Mouse (Mus musculus): ENCODE results near the gene Lad1.

Lad1 gene

DNA sequence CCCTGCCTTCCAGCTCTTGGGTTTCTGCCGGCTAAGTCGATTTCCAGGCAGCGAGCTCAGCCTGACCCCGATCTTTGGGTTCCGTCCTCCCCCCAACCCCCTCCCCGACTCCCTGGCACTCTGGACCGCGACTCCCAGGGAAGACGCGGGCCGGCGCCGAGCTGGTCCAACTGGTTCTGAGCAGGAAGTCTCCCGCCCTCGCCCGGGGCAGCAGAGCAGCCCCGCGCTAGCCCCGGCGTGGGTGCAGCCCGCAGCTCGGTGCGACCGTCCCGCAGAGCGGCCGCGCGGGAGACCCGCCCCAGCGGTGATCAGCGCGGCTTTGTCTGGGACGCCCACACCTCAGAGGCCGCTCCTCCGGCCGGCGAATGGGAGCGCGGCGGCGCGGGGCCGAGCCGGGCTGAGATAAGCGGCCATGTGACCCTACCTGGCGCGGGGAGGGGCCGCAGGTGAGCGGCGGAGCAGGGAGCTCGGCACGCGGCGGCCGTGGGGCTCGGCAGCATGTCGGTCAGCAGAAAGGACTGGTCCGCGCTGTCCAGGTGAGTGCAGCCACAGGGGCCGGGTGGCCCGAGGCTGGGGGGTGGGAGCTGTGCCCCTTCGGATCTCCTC, at the start of gene Lad1:
Gene Lad1 (plus strand): TSS at position 118 of the 606 bp plus-strand sequence.
- peak; percentile 38 for DNase-seq (ENCODE audit: low spot score)

DNA sequence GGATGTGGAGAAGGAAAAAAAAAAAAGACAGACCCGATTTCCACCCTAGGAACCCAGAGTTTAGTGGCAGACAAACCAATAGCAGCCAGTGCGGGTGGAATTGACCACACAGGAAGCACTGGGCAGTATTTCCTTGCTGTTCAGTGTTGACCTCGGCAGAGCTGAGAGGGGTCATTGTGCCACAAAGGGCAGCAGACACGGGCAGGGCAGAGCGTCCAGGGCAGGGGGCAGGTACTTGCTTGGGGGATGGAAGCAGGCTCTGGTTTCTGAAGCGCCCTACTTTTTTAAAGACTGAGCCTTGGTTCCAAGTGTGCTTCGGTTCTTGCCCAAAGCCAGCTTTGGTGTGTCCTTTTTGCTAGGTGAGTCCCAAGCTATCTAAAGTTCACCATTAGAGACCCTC, 48.2 kb upstream of the Lad1 start:
- DNase-seq (ENCODE audit: low spot score), result no peak

DNA sequence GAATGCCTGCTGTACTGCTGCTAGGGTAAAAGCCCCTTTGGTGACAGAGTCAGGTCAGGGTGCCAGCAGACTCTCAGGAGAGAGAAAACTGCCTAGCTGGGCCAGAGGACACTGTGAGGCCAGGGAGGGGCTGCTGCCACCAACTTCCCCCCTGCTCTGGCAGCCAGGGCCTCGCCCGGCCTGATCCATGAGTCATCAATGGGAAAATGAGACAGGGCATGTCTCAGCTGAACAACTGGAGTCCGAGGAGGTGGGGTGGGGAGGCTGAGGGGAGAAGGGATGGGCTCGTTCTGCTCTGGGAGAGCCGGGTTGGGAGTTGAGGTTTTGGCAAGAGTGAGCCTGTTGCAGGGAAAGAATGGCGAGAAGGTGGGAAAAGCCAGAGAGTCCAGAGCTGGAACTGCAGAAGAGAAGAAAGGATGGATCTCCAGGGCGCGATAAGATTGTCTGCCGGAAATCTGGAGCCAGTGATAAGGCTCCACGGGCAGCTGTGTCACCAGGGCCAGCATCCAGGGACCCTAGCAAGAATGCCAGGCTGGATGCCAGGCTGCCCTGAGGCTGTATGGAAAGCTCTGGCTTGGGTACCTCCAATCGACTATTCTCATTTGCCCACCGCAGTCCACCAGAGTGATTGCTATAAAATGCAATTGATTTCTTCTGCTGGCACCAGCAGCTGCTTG, 47.4 kb upstream of the Lad1 start:
- no peak for DNase-seq (ENCODE audit: low spot score)

DNA sequence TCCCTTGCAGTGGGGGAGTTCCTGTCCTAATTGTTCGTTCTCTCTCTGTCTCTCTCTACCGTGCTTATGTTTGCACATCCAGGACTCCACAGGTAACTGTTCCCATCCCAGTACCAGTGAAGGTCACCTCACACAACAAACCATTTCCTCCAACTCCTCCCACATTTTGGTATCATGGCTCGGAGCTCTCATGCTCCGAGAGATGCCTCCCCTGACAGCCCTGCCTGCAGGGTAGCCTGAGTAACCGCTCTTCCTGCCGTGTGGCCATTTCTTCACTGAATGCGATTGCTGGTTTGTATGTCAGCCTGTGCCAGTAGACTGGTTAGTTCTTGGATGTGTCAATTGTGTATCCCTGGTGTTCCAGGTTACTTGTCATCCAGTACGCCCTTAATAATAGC, 46.8 kb upstream of the Lad1 start:
- DNase-seq (ENCODE audit: low spot score), result no peak

DNA sequence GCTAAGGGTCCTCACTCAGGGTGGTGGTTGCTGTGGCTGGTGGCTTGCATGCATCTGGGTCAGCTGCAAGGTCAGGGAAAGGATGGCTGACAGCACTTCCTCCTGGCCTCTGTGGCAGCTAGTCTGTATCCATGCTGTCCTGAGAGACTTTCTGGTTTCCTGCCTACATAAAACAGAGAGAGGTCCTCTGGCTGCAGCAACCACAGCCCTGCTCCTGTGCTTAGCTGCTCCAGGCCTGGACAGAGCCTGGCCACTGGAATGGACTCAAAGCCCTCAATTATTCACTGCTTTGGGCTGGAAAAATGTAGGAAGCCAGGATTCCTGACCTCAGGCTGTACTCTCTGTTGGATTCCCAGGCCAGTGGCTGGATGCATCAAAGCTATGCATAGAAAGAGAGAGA, 41.8 kb upstream of the Lad1 start:
- DNase-seq (ENCODE audit: low spot score), result no peak

DNA sequence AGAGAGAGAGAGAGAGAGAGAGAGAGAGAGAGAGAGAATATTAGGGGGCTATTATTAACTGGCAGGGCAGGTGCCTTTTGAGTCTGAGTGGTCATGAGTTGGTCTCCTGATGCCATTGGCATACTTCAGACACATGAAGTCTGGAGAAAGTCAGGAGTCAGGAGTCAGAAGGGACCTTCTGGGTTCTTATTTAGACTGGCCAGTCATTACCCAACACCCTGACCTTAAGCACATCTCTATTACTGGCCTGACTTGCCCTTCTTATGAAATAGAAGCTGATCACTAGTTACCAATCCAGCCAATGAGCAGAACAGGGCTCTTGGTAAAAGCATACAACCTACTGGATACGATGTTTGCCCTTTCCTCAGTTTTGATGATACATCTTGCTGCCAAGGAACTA, 41.4 kb upstream of the Lad1 start:
- DNase-seq (ENCODE audit: low spot score), result no peak

DNA sequence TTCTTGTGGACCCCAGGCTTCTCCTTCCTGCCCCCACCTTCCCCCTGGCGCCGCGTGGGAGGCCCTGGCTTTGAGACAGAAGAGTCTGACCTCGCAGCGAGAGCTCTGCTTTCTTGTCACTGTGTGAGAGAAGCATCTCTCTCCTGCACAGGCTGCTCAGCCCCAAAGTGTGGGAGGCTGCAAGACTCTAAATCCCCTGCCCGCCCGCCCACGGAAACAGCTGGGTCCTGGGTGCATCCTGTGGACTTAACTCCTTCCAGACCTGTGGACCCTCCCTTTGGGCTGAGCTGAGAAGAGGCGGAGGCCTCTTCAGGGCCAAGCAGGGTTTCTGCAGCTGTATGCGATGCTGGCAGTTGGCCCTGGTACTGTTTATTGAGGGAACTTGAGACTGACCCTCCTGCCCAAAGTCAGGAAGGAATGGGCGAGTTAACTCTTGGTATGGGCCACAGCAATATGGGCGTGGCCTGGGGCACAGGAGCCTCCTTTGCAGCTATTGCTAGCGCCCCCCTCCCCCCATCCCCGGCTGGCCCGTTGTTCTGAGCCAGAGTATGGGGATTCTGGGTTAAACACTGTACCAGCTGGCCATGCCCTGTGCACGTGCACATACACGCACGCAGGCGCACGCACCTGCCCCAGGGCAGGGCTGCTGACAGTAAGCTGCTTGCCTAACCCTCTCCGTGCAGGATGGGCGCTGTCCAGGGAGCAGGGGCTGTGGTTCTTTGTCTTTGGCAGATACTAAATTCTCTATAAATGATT, 39.4 kb upstream of the Lad1 start, which contains the start of gene Tnni1:
Gene Tnni1 (plus strand): TSS at position 655 of the 756 bp plus-strand sequence.
- no peak for DNase-seq (ENCODE audit: low spot score)

DNA sequence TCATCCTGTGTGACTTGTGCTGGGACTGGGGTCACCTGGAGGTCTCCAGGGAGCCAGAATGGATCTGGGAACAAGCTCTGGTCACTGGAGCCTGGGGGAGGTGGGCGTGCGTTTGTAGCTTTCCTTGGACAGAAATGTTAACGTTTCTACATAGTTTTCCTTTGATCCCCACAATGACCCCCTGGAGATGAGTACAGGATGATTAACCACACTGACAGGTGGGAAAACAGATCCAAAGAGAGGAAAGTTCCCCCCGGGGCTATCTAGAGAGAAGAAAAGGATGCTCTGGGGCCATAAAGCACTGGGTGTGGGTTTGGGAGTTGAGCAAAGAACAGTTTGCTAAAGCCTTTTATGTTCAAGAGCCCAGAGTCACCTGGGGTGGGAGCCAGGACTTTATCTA, 37.7 kb upstream of the Lad1 start:
- DNase-seq (ENCODE audit: low spot score), result no peak

DNA sequence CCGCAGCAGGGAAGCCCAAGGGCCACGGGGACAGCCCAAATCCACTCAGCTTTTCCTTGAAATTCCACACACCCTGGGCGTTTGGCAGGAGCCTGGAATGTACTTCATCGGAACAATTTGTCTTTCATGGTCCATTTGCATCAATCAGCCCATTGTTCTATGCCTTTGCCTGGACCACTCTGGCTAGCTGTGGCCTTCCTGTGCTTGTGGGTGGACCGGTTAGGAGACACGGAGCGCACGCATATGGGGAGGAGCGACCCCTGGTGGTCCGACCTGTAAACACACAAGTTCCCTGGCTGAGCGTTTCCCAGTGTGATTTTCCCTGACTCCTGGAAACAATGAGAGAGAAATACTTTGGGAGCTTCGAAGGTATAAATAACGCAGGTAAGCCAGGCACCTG, 37.2 kb upstream of the Lad1 start:
- DNase-seq (ENCODE audit: low spot score), result peak; percentile 89

DNA sequence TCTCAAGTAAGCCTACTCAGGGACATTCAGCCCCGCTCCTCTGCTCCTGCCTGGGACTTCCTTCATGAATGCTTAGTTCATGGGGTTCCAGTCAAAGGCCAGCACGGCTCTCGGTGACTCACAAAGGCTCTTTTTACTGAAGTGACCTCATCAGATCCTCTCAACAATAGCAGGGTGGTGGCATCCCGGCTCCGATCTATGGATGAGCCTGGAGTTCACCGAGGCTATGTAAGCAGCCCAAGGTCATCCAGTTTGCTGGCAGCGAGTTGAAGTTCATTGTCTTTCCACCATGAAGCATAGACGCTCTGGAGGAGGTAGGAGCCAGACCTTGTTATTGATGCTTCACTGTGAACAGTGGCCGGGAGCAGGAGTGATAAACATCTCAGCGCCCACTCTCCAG, 35.6 kb upstream of the Lad1 start:
- DNase-seq (ENCODE audit: low spot score), result peak; percentile 71

DNA sequence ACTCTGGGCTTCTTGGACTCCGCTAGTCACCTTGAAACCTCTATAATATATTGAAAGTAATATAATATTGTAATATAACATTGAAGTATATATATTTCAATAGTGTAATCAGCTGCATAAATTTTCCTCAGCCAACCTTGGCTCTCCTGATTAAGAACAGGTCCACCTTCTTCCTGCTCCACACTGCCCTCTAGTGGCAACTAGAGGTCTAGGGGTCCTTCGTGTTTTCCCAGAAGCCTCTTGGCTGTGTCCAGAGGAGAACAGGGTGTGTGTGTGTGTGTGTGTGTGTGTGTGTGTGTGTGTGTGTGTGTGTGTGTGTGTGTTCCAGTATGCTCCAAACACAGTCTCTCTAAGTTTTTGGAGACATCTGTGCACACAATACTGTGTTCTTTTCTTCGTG, 30.6 kb upstream of the Lad1 start:
- peak; percentile 91 for DNase-seq (ENCODE audit: low spot score)

DNA sequence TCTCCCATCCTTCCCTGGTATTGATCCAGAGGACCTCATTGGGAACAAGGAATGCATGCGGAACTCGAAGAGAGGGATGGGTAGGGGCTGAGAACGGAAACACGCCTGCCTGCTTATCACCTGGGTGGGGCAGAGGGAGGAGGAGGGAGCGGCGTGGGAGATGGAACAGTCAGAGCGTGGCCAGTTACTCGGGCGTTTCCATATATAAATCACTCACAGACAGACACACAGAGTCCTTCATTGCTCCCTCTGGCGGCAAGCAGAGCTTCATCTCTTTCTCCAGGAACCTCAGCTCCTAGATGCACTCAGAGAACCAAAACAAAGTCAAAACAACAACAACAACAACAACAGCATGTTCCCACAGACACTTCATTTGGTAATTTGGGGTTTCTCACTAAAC, 29.7 kb upstream of the Lad1 start:
- DNase-seq (ENCODE audit: low spot score), result peak; percentile 32

DNA sequence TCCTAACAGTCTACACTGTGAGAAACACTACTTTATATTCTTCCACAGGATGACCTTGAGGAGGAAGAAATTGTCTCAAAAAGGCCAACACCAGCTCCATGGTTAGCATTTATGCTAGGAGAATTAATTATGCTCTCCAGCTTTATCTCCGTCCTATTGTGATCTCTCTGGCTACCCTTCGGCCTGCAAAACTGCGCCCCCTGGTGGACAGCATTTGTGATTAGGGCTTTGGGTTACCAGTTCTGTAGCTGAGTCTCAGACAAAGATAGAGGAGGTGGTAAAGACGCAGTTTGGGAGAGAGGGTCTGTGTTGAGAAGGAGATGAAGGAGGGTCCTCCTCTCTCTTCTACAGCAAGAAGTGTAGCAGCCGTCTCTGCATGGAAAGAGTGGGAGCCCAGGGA, 28.6 kb upstream of the Lad1 start:
- DNase-seq (ENCODE audit: low spot score), result peak; percentile 86

DNA sequence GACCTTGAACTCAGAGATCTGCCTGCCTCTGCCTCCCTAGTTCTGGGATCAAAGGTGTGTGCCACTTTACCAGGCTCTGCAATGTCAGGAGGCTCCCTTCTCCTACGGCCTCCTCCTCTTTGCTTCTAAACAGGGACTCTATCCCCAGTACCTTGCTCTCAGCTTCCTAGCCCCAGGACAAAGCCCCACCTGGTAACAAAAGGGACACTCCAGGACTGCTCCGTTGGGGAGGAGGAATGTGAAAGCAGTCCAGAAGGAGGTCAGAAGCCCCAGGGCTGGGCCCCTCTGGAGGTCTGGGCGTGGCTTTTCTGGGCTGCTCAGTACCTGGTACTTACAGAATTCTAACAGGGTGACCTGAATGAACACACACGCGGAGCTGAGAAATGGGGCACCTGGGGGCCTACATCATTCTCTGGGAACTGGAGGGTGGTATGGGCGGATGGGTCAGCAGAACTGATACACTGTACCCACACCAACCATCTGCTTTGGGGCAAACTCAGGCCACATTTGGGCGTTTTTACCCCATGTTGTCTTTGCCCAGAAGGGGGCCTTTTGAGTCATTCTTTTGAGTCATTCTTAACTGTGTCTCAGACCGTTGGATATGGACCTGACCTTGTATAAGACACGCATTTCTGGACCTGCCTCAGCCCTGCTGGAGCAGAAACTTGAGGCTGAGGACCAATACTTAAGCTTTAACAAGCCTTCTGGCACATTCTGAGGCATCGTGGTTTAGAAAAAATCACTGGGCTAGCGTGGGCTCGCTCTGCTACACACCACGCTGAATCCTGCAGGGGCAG, 26.1 kb upstream of the Lad1 start:
- no peak for DNase-seq (ENCODE audit: low spot score)

DNA sequence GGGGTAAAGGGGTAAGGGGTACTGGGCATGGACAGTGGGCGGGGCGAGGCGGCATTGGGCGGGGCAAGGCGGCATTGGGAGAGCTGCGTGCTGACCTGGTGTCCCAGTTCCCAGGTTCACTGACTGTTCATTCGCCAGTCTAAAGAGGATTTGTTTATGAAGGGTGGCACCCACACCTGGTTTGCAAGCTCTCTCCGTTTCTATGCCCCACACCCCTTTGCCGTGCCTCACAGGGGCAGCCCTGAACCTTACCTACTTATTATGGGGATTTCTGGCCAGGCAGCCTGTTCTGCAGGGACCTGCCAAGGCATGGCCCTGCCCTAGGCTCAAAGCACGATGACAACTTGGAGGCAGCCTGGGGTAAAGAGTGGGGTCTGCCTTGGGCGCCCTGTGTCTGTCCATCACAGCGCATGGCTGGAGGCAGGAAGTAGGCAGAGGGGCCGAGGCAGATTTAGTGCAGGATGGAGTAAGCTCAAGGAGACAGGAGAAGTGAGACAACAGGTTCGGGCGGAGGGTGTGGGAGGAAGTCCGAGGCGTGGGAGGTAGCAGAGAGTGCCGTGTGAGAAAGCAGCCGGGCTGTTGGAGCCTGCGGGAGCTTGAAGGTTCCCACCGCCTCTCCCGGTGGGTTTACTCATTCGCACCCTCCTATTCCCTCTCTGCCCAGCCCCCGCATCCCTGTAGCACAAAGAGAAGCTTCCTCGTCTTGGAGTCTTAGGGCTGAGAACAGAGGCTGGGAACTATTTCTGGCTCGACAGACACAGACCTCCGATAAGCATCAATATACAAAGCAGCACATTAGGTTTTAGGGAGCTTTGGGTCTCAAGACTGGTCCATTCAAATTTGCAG, 24.8 kb upstream of the Lad1 start:
- DNase-seq (ENCODE audit: low spot score), result peak; percentile 45

DNA sequence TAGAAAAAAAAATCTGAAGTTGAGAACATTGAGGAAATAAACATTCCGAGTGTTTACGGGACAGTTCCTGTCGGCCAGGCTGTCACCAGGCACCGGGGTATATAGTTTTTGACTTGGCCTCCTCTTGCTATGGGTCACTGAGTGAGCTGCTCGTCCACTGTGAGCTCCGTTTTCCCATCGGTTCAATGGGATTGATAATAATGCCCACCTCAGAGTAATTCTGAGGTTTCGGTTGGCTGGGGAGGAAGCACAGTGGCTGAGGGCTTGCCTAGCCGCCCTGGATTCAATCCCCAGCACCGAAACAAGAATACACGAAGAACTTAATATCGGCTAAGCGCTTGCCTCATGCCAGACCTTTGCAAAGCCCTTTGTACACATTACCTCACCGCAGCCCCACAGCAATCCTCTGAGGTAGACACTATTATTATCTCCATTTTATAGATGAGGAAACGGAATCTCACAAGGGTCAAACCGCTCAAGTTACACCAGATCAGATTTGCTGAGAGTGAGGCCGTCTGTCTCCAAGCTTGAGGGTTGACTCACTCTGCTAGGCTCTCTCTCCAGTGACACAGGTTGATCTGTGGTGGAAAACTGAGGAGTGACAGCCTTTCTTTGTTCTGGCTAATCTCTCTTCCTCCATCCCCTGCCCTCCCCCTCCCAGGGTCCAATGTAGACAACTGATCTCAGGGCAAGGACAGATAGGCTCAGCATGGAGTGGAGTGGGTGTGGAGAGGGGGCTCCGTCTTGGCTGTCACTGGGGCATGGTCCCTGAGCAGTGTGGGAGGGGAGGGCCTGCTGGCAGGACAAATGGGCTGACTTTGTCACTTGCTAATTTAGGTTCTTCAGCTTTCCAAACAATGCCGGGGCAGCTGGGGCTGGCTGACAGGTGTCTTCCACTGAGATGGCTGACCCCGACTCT, 23.9 kb upstream of the Lad1 start:
- peak; percentile 48 for DNase-seq (ENCODE audit: low spot score)

DNA sequence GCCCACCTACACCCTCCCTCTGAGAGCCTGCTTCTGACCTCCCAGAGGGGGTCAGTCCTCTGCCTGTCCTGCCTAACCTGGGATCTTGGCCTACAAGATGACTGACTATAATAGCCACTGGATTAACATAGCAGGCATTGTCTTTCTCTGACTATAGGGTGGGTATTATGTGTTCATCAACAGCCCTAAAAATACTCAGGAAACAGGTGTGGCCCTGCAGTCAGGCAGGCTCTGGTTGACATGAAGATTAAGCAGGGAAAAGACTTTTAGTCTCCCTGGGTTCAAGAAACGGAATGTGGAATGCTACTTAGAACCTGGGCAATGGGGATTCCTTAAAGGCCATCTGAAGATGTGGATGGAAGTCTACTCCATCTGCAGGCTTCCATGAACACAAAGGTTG, 19.9 kb upstream of the Lad1 start:
- no peak for DNase-seq (ENCODE audit: low spot score)

DNA sequence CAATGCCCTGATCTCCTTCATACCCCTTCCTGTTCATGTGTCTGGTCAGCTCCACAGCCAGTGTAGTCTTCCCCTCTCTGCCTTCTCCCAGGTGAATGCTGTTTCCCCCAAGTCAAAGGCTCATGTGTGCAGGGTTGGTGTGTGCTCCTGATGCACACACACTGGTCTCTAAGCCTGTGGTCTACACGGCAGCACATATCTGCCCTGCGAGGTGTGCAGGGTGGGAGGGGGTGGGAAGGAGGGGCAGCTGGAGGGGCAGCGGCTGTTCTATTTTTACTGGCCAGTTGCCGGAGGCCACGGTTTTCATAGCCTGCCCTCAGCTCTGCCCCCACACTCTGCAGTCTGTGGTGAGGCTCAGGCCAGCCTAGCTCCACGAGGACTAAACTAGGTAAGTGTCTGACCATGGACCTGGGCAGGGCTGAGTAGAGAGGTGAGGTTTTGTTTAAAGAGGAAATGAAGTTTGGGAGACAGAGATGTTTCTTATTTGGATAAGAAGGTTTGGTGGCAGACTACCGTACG, 19.2 kb upstream of the Lad1 start:
- no peak for DNase-seq (ENCODE audit: low spot score)

DNA sequence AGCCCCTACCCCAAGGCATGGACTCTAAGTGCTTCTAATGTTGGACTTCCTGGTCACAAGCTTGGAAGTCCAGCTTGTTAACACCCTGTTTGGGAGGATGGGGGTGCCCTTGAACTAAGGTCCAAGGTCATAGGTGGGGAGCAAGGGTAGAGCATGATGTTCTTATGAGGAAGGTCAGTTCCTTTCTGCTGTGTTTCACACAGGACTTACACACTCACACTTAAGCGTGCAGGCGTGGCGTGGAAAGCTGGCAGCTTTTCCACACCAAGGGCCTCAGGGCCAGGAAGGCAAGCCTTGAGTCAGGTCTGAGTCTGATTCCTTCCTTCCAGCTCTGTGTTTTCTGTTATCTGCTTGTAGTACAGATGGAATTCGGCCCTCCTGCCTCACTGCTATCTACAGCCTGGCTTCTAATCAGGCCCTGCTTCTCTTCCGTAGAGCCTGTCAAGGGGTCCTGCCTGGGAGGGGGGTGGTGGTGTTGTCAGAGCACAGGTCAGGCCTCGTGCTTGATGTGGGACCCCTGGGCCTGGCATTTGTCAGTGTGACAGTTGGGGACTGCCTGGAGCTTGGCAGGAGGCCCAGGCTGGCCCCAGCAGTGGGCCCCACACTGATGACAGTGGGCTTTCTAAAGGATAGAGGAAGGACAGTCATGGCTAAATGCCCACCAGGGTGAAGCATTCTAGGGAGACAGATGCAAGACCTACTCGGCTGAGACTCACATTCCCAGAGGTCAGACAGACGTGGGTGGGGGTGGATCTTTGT, 18.0 kb upstream of the Lad1 start:
- no peak for DNase-seq (ENCODE audit: low spot score)
